Mouse (Mus musculus) C2C12 (cell line): ENCODE results near the gene Ifitm7. TPM values are rescaled to one million over a fixed set of nuclear protein-coding genes. Genes with fewer than 3 reads are reported as not detected.

ENCODE experiments used
- H3K27me3 ChIP-seq: one replicate; pipeline ENCODE4 v1.6.1; 2011; ENCODE audit not compliant: control insufficient read depth, insufficient read depth, insufficient read length
- H3K36me3 ChIP-seq: one replicate; pipeline ENCODE4 v1.6.1; 2011; ENCODE audit not compliant: control insufficient read depth, insufficient read depth
- H3K4me3 ChIP-seq: one replicate; pipeline ENCODE4 v1.5.1; 2011; ENCODE audit warnings: mild to moderate bottlenecking, control low read depth; ENCODE audit not compliant: poor library complexity, insufficient read depth, severe bottlenecking
- H3K79me2 ChIP-seq: one replicate; pipeline ENCODE4 v1.6.1; 2011; ENCODE audit not compliant: control insufficient read depth, insufficient read depth
- H3K79me3 ChIP-seq: one replicate; pipeline ENCODE4 v1.6.1; 2011; ENCODE audit warnings: low read depth, control low read depth
- H3ac ChIP-seq: one replicate; pipeline ENCODE3; 2011; ENCODE audit warnings: low read depth; ENCODE audit not compliant: control insufficient read depth, insufficient read length
- CEBPB ChIP-seq: IDR thresholded peaks from one replicate; pipeline ENCODE4 v1.6.1; 2011; ENCODE audit warnings: low read depth, mild to moderate bottlenecking, control low read depth, moderate library complexity
- CTCF ChIP-seq: IDR thresholded peaks from one replicate; pipeline ENCODE4 v1.5.1; 2011; ENCODE audit not compliant: control insufficient read depth, insufficient read depth, insufficient read length
- FOSL1 ChIP-seq: IDR thresholded peaks from one replicate; pipeline ENCODE4 v1.8.0; 2011; ENCODE audit warnings: mild to moderate bottlenecking, low read length; ENCODE audit not compliant: poor library complexity, insufficient read depth, severe bottlenecking
- MAX ChIP-seq: IDR thresholded peaks from one replicate; pipeline ENCODE4 v1.6.1; 2011; ENCODE audit warnings: mild to moderate bottlenecking, control low read depth
- MYOD1 ChIP-seq: IDR thresholded peaks from one replicate; pipeline ENCODE4 v1.6.1; 2011; ENCODE audit warnings: low read depth; ENCODE audit not compliant: control insufficient read depth, insufficient read length
- MYOG ChIP-seq: IDR thresholded peaks from one replicate; pipeline ENCODE4 v1.6.1; 2011; ENCODE audit not compliant: control insufficient read depth, insufficient read length; ENCODE audit errors: extremely low read depth
- USF1 ChIP-seq: IDR thresholded peaks from one replicate; pipeline ENCODE4 v1.6.1; 2011; ENCODE audit warnings: low read depth, mild to moderate bottlenecking, control low read depth, moderate library complexity
- polyA plus RNA-seq: library from polyadenylated mRNA; unstranded; fragments of >200 nt; fragmentation: generic; extraction: Trizol; gene quantifications from one replicate; pipeline ENCODE4 v1.2.1, GENCODE M21; 2012; ENCODE audit warnings: missing spikeins

Ifitm7 gene
- polyA plus RNA-seq, 1 experiment: not detected

DNA sequence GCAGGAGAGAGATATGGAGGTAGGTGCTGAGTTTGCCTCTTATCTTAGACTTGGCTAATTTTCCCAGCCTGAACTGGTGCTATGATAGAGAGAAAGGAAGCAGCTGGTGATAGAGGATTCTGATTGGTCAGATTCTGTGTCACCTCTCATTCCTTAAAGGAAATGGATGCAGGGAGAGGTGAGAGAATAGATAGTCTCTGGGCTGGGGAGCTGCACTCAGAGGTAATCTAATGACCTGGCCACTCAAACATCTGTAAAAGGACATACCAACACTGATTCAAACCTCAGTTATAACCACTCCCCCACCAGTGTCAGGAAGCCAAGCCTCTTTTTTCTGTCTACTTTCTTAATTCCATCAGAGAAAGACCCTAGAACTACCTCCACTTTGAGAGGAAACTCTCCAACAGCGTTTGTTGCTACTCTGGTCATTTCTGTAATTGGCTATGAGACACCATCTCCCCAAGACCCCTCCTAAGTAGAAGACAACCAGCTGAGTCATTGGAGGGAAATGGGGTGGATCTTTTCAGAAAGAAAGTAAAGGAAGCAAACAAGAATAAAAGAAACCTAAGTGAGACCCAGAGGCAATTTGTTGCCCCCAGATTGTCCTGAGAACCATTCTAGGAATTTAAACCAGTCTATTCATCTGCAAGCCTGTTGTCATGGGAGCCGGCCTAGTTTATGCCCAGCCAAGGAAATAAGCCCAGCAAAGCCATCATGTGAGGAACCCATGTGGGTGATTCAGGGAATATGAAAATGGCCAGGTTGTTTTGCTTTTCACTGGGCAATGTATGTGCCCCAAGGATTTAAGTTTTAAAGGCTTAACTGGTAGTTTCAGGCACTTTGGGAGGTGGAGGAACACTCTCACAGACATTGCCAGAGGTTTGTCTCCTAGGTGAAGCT, 38.7 kb upstream of the Ifitm7 start:
- Histone ChIP-seq H3K27me3 (no peaks in the 10 kb centered on the region), H3K4me3 (no peak overlapping the region), H3ac (no peak overlapping the region), H3K36me3 (no peaks in the 10 kb centered on the region), H3K79me2 (no peaks in the 10 kb centered on the region), H3K79me3 (no peaks in the 10 kb centered on the region)
- no peak for TF ChIP-seq MYOD1
- TF ChIP-seq CEBPB: no peak
- no peak for TF ChIP-seq USF1
- TF ChIP-seq CTCF: no peak
- no peak for TF ChIP-seq FOSL1
- no peak for TF ChIP-seq MYOG

DNA sequence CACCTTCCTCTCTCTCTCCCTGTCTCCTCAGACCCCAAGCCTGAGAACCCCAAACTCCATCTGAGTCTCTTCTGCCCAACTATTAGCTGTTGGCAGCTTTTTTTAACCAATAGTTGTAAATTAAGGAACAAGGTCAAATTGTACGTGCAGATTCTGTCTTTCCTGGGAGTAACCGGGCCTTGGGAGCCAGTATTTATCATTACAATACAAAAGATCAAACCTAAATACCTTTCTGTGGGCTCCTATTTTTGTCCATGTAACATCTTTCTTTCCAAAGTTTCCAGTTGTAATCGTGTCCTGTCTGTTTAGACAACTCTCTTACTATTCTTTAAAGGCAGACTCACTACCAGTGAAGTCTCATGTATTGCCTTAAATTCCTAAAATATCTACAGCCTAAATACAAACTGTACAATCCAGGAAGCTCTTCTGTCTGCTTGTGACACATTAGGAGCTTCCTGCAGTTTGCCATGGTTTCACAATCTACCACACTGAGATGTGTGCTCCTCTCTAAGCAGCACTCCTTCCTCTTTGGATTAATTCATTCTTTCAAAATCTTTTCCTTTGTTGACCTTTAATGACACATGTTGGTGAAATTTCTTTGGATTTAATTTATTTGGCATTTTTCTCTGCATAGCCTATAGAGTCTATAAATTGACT, 34.6 kb upstream of the Ifitm7 start:
- Histone ChIP-seq H3ac (no peak overlapping the region), H3K4me3 (no peak overlapping the region), H3K79me3 (no peaks in the 10 kb centered on the region), H3K79me2 (no peaks in the 10 kb centered on the region), H3K36me3 (no peaks in the 10 kb centered on the region), H3K27me3 (no peaks in the 10 kb centered on the region)
- TF ChIP-seq MAX (no peak), MYOD1 (no peak)

DNA sequence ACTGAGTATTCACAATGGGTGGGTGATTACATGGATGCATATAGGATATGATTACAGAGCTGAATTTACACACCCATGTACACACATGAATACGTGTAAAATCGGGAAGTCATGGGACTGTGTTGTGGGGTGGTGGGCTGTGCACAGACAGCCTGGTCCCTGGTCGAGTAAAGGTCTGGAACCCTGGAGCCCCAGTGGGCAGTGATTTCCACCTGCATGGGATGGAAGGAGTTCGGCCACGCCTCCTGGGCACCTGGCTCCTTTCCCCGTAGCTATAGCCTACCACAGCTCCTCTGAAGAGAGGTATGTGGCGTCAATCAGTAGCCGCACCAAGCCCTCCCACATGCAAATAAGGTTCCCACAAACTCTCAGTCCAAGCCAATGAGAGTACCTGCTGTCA, 30.6 kb upstream of the Ifitm7 start:
- H3ac ChIP-seq: no peak overlapping the region
- no peaks in the 10 kb centered on the region for H3K79me2 ChIP-seq
- H3K27me3 ChIP-seq: no peaks in the 10 kb centered on the region
- no peak for TF ChIP-seq MYOD1
- no peak for TF ChIP-seq CTCF
- TF ChIP-seq MYOG: no peak
- no peak for TF ChIP-seq USF1
- no peak overlapping the region for H3K4me3 ChIP-seq
- no peaks in the 10 kb centered on the region for H3K36me3 ChIP-seq
- H3K79me3 ChIP-seq: no peaks in the 10 kb centered on the region

DNA sequence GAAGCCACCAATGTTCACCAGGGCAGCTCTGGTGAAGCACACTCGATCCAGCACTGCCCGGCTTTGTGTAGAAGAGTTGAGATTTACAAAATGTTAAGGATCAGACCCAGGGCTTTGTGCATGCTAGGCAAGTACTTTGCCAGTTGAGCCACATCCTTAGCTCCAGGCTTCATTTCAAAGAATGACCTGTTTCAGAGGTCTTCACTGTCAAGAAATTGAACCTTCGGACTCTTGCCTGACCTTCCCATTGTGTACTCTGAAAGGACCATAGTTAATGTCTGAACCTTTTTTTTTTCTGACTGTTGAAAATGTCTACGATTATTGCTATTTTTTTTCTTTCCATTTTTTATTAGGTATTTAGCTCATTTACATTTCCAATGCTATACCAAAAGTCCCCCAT, 23.3 kb upstream of the Ifitm7 start:
- no peaks in the 10 kb centered on the region for H3K27me3 ChIP-seq
- TF ChIP-seq MYOG (no peak), FOSL1 (no peak), CTCF (no peak), MAX (no peak), MYOD1 (no peak), CEBPB (no peak), USF1 (no peak)
- no peak overlapping the region for H3ac ChIP-seq
- H3K79me3 ChIP-seq: no peaks in the 10 kb centered on the region
- no peak overlapping the region for H3K4me3 ChIP-seq
- no peaks in the 10 kb centered on the region for H3K36me3 ChIP-seq
- no peaks in the 10 kb centered on the region for H3K79me2 ChIP-seq

DNA sequence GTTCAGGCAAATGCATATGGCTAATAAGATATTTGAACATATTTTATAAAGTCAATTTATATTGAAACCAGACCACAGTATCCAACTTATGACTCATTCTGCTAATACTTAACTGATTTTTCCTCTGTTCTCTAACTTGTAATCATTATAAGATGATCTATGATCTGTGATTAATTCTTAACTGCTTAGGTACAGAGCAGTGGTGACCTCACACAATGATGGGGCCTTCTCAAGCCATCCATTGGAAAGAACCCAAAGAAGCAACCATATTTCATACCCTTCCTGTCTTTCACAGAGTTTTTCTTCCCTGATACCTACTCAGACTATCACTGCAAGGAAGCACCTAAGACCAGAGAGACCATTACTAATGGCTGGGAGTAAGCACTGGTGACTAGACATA, 22.0 kb upstream of the Ifitm7 start:
- no peak overlapping the region for H3ac ChIP-seq
- H3K79me3 ChIP-seq: no peaks in the 10 kb centered on the region
- no peaks in the 10 kb centered on the region for H3K79me2 ChIP-seq
- H3K4me3 ChIP-seq: no peak overlapping the region
- no peaks in the 10 kb centered on the region for H3K27me3 ChIP-seq
- TF ChIP-seq MYOG (no peak), CEBPB (no peak), FOSL1 (no peak), MAX (no peak)
- H3K36me3 ChIP-seq: no peaks in the 10 kb centered on the region

DNA sequence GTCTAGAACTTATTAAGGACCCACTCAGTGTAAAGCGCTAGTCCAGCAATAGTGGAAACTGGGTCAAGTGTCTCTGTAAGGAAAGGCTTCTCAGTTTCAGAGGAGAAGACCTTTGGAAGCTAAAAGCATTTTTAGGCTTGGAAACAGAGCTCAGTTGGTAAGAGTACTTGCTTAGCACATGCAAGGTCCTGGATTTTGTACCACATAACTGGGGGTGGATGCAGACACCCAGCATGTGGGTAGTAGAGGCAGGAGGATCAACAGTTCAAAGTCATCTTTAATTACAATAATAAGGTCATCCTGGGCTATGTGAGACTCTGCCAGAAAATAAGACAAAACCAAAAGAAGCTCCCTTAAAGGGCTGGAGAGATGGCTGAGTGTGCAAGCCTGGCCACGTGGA, 21.4 kb upstream of the Ifitm7 start:
- no peaks in the 10 kb centered on the region for H3K36me3 ChIP-seq
- no peaks in the 10 kb centered on the region for H3K27me3 ChIP-seq
- no peak overlapping the region for H3K4me3 ChIP-seq
- no peak for TF ChIP-seq CTCF
- TF ChIP-seq USF1: no peak
- no peak for TF ChIP-seq FOSL1
- TF ChIP-seq MAX: no peak
- no peak for TF ChIP-seq MYOG
- no peak for TF ChIP-seq CEBPB
- TF ChIP-seq MYOD1: no peak
- H3K79me2 ChIP-seq: no peaks in the 10 kb centered on the region
- H3ac ChIP-seq: no peak overlapping the region
- no peaks in the 10 kb centered on the region for H3K79me3 ChIP-seq
